Mouse (Mus musculus) kidney, postnatal 36 days (tissue): ENCODE measurements at regions not wholly inside any gene's neighbourhood (a gene's known extent, or its start where the extent isn't known, plus 50 kb on each side); places are given as distances from the start of the nearest gene placed in this dataset.
"Not testable (repeated sequence)": the region's sequence is repeated elsewhere in the genome, so short reads cannot be mapped to it uniquely, and the experiment has no call there.

Experiments used
- DNase-seq, 2 experiments: peaks; one replicate each; pipeline ENCODE4 v3.0.0; 2021 to 2022; ENCODE audit warnings: mixed read lengths in 2 of 2

DNA sequence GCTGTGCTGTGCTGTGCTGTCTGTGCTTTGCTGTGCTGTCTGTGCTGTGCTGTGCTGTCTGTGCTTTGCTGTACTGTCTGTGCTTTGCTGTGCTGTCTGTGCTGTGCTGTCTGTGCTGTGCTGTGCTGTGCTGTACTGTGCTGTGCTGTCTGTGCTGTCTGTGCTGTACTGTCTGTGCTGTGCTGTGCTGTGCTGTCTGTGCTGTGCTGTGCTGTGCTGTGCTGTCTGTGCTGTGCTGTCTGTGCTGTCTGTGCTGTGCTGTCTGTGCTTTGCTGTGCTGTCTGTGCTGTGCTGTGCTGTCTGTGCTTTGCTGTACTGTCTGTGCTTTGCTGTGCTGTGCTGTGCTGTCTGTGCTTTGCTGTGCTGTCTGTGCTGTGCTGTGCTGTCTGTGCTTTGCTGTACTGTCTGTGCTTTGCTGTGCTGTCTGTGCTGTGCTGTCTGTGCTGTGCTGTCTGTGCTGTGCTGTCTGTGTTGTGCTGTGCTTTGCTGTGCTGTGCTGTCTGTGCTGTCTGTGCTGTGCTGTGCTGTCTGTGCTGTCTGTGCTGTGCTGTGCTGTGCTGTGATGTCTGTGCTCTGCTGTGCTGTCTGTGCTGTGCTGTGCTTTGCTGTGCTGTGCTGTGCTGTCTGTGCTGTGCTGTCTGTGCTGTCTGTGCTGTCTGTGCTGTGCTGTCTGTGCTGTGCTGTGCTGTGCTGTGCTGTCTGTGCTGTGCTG lies 197.5 kb downstream of the Tcp10c start:
- DNase-seq: not testable (repeated sequence)

DNA sequence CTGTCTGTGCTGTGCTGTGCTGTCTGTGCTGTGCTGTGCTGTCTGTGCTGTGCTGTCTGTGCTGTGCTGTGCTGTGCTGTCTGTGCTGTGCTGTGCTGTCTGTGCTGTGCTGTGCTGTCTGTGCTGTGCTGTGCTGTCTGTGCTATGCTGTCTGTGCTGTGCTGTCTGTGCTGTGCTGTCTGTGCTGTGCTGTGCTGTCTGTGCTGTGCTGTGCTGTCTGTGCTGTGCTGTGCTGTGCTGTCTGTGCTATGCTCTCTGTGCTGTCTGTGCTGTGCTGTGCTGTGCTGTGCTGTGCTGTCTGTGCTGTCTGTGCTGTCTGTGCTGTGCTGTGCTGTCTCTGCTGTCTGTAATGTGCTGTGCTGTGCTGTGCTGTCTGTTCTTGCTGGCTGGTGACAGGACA lies 198.5 kb downstream of the Tcp10c start:
- not testable (repeated sequence) for DNase-seq

DNA sequence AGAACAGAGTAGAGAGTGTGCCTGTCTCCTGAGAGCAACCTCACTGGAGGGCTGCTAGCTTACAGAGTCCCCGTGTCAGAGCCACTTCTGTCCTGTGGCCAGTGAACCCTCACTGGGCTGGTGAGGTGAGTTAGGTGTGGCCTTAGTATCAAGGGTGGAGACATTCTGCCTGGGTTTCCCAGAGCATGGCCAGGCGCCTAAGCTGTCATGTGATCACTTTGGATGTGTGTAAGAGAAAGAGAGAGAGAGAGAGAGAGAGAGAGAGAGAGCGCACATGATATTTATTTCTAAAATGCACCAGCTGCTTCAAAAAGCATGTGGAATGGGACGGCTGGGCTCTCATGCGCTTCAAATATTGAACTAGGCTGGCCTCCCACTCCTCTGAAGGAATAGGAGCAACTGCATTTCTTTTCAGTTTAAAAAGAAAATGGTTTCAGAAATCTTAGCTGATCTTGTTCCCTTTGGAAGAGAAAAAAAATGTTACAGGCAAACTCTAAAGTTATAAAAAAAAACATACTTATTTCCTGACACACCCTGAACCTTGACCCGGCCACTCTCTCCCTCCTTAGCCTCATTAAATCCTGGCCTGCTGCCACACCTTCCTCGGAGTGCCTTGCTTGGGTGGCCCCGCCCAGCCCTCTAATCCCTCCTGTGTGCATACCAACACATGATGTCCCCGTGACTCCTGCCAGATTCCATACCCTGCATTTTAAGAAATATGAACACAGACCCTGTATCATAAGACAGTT lies 201.1 kb downstream of the Tcp10c start:
- peak; percentile 97 for DNase-seq

DNA sequence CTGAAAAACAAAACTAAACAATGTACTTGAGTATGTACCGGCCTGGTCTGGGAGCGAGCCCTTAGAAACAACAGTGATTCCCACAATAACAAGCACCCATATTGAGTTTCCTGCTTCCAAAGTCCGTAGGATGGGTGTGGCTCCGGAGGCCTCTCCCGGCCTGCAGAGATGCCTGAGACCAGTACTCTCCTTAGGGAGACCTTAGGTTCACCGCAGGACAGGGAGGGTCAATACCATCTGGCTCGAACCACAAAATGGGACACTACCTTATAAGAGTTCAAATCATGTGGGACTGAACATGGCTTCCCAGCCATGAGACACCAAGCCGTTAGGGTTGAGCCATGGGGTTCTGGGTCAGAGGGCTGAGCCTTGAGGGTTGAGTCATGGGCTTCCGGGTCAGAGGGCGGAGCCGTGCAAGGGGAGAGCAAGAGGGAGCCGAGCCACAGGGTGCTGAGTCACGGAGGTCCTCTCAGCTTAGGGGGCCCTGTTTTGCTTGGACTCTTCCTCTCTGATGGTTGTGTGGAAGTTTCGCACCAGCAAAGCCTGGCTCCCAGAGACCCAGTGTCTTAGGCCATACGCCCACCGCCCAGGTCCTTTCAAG lies 201.8 kb downstream of the Tcp10c start:
- peak in 1 of 2 experiments; percentile 24 for DNase-seq

DNA sequence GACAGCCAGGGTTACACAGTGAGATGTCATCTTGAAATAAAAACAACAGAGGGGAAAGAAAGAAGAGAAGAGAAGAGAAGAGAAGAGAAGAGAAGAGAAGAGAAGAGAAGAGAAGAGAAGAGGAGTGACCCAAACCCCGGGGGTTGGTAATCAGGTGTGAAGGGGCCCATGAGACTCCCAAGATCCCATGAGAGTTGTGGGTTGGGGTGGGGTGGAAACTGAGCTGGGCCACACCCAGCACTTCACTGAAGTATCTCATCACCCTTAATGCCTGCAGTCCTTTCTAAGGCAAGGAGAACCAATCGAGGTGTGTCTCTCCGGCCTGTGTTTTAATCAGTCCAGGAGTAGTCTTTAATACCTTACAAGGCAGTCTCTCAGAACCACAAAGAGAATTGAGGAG lies 201.5 kb upstream of the Afdn start:
- DNase-seq: no peak

DNA sequence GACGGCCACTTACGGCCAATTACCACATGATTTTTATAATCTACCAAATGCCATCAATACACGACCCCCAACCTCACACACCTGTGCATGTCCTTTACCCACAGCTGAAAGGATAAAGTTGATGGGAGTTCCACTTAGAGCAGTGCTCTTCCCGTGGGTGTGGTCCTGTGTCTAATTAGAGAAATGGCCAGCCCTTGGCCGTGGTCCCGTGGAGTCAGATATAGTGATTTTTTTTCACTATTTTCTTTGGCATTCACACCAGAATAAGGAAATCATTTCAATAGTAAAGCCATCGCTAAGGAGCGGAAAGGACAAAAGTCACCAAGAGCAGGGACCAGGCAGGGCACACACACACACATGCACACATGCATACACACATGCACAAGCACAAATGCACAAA lies 199.0 kb upstream of the Afdn start:
- peak; percentile 48 to 59 for DNase-seq

DNA sequence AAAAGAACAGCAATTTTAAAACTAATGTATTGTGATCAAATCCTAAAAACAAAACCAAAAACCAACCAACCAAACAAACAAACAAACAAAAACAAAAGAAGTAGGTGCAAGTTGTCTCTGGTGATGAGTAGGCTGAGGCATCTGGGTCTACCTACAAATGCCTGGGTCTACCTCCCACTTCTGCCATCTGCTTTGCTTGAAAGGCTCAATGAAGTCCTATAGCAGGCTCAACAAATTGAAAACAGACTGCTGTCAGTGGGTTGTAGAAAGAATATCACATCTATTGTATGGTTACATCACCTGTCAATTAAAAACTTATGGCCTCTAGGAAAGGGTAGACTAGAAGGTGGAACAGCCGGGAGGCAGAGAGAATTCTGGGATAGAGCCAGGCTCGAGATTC lies 197.4 kb upstream of the Afdn start:
- DNase-seq: no peak

DNA sequence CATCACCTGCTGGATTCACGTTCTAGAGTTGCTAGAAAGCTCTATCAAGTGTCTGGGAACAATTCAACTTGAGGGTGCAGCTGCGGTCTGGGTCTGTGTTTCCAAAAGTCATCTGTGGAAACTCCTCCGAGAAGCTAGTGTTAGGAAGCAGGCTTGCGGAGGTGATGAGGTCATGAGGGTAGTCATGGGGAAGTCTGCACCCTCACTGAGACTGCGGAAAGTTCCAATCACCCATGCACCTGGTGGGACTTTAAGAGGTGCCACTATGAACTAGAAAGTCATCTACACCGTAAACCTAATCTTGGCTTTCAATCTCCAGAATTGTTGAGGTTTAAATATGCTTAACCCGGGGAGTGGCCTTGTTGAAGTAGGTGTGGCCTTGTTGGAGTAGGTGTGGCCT lies 195.5 kb upstream of the Afdn start:
- DNase-seq: no peak

DNA sequence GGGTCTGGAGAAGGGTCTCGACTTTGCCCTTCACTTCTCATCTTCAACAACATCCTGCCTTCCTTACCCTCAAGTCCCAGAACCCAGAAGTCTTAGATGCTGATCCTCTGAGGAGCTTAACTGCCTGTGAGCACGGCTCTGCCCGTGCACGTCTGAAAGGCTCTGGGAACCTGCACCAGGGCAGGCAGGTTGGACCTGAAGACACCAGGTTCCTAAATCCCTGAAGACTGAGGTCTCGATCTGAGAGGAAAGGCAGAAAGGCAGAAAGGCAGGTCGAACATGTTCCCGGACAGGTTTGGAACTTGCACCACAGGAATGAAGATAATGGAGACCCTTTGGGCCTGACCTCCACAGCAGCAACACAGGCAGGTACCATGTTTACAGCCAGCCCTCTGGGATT lies 193.7 kb upstream of the Afdn start:
- no peak for DNase-seq

DNA sequence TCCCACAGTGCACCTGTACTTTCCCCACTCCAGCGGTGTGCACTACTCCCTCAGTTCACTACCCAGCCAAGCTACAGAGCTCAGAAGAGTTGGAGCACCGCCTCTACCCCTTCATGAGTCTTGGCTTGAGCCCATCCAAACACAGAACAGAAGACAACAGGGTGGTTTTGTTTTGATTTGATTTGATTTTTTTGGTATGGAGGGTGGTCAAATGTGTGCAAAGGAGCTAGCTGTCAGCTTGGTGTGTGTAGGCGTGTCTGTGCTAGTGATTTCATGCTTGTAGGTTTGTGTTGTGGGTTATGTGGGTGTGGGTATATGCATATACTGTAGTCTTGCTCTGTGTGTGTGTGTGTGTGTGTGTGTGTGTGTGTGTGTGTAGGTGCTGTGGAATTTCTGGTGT lies 193.2 kb upstream of the Afdn start:
- no peak for DNase-seq

DNA sequence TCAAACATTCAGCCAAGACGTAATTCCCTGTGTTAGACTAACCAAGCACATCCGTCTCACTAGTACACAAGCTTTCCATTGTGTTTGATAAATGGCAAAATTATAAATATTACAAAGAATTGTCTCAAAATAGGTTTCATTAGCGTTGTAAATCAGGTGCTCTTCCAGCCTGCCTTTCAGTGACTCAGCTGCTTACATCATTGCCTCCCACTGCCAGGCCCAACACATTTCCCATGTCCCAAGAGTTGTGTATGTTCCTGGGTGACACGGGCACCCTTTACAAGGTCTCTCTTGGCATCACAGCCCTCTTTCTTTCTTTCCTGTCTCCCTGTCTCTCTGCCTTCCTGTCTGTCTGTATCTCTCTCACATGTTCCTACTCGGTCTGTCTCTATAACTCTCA lies 189.5 kb upstream of the Afdn start:
- no peak for DNase-seq

DNA sequence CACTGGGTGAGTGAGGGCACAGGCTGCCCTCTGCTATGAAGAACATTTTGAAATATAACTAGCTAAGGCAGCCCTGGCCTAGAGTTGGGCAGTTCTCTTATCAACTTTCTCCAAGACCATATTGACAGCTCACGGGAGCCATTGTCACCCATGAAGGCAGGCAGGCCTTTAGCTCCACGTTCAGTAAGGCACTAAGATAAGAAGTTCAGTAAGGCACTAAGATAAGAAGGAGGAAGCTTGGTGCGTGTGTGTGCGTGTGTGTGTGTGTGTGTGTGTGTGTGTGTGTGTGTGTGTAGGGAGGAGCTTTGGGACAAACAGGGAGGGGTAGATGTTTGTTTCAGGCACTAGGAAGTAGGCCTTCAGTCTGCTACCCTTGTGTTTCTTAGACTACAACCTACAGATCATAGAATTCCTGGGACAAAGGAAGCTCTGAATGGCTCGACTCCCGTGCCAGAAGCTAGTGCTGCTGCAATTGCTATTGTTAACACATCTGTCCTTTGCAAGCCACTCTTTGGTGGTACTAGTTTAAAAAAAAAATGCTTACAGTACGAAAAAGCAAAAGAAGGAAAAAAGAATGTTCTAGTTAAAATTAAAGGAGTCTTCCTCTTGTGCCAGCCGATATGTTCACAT lies 188.0 kb upstream of the Afdn start:
- no peak for DNase-seq

DNA sequence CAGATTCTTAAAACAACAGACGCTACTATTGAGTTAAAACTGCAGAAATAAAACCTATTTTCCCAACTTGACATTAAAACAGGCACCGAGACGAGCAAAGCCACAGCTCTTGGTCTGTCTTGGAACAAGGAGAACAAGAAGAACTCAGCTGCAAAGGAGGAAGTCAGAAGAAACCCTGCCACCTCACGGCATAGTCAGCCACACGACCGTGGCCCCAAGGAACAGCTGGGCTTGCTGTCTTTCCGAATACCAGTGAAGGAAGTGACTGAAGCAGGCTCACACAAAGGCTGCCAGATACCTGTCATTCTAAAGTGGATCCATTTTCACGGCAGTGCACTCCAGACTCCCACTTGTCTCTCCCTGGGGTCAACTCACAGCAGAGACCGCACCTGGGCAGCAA lies 187.3 kb upstream of the Afdn start:
- DNase-seq: no peak

DNA sequence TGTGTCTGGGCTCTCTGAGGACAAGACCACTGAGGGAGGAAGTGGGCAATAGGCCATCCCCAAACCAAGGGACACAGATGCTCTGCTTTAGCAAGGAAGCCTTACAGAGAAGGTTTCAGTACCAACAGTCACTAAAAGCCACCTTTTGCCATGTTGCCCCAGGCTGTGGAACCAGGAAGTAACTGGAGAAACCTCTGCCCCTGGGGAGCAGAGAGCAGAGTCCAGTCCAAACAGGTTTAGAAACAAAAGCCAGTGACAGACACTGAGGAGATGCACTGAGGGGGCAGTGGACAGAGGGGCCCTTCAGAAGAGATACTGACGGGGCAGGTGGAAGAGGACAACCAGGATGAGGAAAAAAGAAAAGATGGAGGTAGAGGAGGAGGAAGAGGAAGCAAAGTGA lies 186.2 kb upstream of the Afdn start:
- no peak for DNase-seq

DNA sequence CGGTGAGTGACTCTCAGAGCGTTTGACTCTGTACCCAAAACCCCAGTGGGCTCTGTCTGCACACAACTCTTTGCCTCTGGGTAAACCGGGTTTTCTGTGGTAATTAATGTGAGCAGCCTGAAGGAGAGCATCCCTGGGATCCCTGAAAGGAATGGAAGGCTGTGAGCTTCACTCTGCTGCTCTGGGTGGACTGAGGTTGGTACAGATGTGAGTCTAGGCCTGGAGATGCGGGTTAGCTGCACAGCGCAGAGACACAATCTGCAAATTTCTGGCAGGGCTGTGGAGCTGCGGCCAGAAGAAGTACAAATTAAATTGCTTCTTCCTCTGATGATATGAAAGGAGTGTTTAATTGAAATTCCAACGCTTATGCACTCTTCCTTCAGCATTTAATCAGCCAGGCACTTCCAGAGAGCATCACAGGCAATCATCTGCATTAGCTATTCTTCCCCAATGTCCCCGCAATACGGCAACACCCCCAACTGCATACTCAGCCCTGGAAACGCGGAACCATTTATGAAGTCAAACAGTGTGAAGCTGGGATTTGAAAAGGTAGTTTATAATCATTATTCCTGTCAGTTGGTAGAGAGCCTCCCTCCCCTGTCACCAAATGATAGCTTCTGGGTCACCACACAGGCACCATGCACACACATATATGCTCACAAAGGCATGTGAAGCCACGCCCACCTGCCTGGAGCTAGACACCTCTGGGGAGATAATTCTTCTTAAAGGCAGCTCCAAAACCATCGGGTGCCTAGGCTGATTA lies 185.5 kb upstream of the Afdn start:
- no peak for DNase-seq

DNA sequence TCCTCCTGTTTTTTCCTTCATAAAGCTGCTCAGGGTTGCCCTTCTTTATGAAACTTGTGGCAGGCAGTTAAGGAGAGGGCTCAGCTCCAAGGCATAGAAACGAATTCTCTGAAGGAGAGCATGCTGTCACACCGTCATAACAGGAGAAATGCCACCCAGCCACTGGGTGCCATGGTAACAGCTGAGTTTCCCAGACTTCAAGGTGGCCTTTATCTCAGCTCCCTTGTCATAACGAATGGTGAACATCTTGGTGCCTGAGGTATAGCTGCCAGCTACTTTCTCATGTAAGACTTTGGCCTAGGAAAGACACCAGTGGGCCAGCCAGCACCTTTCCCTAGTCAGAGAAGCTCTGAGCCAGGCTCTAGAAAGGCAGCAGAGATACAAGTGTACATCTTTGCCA lies 182.5 kb upstream of the Afdn start:
- no peak for DNase-seq

DNA sequence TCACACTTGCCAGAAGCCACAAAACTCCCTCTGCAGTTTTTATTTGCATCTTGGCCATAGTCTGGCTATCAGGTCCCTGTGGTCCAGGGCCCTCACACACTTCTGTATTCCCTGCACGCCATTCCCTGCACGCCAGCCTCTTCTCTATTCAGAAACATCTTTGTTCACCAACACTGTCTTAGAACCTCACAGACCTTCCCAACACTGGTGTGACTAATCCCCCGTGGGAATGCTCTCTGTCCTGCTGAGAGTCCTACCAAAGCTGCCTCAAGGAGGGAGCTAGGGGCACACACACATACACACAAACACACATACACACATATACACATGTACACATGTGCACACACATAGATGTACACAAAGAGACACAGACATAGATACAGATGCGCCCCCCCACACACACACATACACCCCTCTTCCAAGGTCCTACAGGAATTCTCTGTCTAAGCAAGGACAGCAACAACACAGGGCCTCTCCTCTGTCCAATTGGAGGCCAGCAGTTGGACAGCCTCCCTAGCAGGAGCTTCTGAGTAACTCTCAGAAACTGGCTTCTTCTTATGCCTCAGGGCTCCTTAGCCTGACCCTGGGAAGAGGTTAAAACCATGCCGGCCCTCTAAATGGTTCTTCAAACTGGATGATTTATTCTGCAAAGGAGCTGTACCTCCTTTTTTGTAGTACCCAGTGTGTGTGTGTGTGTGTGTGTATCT lies 179.0 kb upstream of the Afdn start:
- DNase-seq: no peak

DNA sequence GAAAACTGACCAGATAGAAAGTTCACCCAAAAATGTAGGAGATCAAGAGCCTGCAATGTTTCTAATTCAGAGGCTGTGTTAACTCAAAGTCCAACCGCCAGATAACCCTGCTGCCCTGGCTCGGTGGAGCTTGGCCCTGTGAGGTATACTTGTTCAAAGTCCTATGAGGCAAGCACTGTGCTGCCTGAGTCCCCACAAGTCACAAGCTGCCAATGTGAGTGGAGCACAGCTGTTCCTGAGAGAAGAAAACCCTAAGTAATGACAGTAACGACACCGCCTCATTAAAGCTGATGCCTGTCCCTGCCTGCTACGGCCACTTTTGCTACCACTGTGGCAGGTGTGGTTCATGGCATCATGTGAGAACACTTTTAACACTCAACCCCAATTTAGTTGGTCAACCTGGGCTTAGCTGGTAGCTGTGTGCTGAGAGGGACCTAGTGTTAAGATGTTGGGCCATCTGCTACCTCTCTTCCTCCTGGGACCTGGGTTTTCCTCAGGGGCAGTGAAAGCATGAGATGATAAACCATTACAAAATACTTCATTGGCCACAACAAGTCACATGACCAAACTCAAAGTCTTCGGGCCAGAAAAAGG lies 178.2 kb upstream of the Afdn start:
- peak in 1 of 2 experiments; percentile 20 for DNase-seq

DNA sequence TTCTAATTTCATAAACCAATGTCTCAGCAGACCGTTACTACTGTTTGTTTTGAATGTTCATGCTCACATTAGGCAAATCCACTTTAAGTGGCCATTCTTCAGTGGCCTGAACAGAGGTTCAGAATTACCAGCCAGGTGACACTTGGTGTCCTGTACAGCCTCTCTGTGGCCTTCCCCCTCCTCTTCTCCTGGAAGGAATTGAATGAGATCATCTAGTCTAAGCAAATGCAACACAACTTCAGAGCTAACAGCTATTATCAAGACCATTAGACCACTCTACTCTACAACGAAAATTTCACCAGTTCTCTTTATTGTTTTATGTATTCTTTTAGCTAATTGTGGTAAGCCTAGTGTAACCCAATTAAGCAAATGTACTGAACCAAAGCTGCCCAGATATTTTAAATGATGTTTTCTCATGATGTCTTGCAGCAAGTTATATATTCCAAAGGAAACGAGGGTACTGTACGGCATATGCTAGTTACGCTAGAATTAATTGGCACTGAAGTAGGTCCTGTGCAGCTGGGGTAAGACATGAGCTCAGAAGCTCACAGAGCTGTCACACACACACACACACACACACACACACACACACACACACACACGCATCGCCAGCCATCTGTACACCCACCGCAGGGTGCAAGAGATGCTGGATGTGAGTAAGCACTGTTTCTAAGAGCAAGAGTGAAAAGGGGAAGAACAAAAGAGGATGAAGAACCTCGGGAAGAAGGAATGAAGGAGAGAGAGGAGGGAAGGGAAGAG lies 176.7 kb upstream of the Afdn start:
- DNase-seq: no peak

DNA sequence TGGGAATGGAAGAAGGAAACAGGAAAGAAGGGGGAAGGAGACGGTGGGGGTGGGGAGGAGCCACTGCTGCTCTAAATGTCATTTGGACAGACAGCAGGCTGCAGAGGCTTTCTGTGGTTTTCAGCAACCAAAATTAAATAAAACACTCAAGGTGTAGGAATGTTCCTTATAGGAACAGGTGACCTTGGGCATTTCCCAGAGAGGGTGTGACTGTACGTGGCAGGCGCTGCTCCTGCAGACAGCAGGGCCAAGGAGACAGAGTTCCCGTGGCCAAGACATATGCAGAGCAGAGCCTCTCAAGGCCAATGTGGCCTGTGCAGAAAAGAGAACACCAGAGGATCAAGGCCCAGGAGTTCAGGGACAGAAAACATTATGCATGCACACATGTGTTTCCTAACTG lies 175.9 kb upstream of the Afdn start:
- DNase-seq: no peak

DNA sequence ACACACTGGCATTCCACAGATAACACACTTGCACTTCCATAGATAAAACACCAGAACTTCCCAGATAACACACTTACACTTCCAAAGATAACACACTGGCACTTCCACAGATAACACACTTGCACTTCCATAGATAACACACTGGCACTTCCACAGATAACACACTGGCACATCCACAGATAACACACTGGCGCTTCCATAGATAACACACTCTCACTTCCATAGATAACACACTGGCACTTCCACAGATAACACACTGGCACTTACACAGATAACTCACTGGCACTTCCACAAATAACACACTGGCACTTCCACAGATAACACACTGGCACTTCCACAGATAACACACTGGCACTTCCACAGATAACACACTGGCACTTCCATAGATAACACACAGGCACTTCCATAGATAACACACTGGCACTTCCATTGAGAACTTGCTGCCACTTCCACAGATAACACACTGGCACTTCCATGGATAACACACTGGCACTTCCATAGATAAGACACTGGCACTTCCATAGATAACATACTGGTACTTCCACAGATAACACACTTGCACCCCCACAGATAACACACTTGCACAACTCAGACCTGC lies 170.0 kb upstream of the Afdn start:
- not testable (repeated sequence) for DNase-seq
